Mouse (Mus musculus): ENCODE results near the gene Nelfa. TPM values are rescaled to one million over a fixed set of nuclear protein-coding genes. Genes with fewer than 3 reads are reported as not detected.
"Not testable (repeated sequence)": the region's sequence is repeated elsewhere in the genome, so short reads cannot be mapped to it uniquely, and the experiment has no call there.

The Nelfa gene
- 42.7 and 42.9 TPM in 2 replicates for polyA plus RNA-seq (2016; fragmentation: Nextera tagmentation; extraction: Ambion mirVana)

DNA sequence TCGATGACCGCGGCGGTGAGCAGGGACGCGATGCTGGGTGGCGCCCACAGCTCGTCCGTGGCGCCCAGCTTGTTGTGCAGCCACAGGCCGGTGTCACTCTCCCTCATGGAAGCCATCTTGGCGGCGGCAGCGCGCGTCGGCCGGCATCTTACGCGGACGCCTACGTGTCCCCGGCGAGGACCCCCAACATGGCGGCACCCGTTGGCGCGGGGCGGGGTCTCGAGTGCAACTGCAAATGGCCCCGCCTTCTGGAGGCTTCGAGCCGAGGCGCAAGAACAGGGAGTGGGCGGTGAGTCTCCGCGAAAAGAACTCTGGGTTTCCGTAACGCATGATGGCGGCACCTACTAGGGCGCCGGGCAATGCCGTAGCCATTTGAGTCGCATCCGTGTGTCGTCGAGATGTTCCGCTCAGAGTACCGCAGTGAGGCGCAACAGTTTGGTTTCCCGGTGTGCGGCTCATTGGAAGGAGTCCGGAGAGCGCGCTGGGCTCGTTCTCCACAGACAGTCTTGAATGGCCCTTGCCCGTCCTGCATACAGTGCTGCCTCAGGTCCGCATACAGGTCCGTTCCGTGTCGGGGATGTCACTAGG, at the start of gene Nelfa:
TSS of gene Nelfa (minus strand) at position 294 of the 588 bp plus-strand sequence.
- H3K9me3 ChIP-seq (replicated peaks) = peaks cover 22% of the 10 kb centered on the region
- peak within 1 kb of the TSS; percentile 94 for H3K4me3 ChIP-seq
- peak within 1 kb of the TSS; percentile 94 for H3K27ac ChIP-seq
- peaks cover 44% of the 10 kb centered on the region for H3K36me3 ChIP-seq
- no peaks in the 10 kb centered on the region for H3K27me3 ChIP-seq (replicated peaks)
- peak within 1 kb of the TSS; percentile 70 for H3K4me2 ChIP-seq
- H3K4me1 ChIP-seq = peaks cover 39% of the 10 kb centered on the region
- peak; percentile 92 for ATAC-seq
- WGBS (ENCODE audit: insufficient replicate concordance) = under 1% methylated on average over 61 of the region's 61 CpGs
- H3K9ac ChIP-seq = peak within 1 kb of the TSS; percentile 95

- ATAC-seq = peak; percentile 49
- Histone ChIP-seq H3K4me3 (peak within 1 kb of the TSS; percentile 62), H3K4me1 (peaks cover 15% of the 10 kb centered on the region; the same call in 1 of the 2 replicates), H3K36me3 (no peaks in the 10 kb centered on the region), H3K27me3 (replicated peaks) (peaks cover 73% of the 10 kb centered on the region), H3K27ac (no peak within 1 kb of the TSS), H3K9me3 (replicated peaks) (no peaks in the 10 kb centered on the region), H3K9ac (peak within 1 kb of the TSS; percentile 50), H3K4me2 (peak within 1 kb of the TSS; percentile 79)
- 1% methylated on average over 80 of the region's 88 CpGs for WGBS (ENCODE audit: insufficient replicate concordance)
Measured at GRCm38 (mm10) chr5:33983309-33984121, 47.3 kb upstream of the Nelfa start, which contains the start of gene Gm1673. Gene Gm1673, plus strand, starts transcription at chr5:33983433.

DNA sequence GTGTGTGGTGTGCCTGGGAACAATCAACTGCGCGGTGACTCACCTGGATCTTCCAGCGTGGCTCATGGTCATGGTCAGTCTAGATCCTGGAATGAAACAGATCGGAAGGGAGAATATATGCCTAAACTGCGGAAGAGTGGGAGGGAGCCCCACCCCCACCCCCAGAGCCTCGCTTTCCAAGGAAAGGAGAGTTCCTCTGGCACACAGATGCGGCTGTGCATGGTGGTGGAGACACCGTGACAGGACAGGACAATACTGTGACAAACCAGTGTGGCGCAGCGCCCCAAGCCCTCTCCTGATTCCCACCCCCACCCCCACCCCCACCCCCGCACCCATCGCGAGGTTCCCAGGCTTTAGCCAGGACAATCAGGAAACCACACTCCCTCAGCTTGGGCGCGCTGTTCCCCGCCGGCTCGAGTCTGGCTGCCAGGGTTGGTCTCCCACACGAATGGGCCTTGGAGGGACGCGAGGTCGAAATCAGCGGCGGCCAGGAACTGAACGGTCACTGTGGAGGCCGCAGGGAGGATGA, 46.6 kb upstream of the Nelfa start:
- 6% methylated on average over 26 of the region's 26 CpGs for WGBS (ENCODE audit: insufficient replicate concordance)
- Histone ChIP-seq H3K4me2 (peak overlapping the region; percentile 79), H3K9me3 (replicated peaks) (no peaks in the 10 kb centered on the region), H3K4me3 (peak overlapping the region; percentile 62), H3K36me3 (no peaks in the 10 kb centered on the region), H3K27ac (no peak overlapping the region), H3K4me1 (peaks cover 15% of the 10 kb centered on the region; the same call in 1 of the 2 replicates), H3K9ac (no peak overlapping the region), H3K27me3 (replicated peaks) (peaks cover 73% of the 10 kb centered on the region)
- ATAC-seq = no peak

- ATAC-seq = no peak
- no peaks in the 10 kb centered on the region for H3K4me1 ChIP-seq
- peaks cover 8% of the 10 kb centered on the region for H3K27me3 ChIP-seq (replicated peaks)
- H3K4me2 ChIP-seq = no peak overlapping the region
- no peak overlapping the region for H3K9ac ChIP-seq
- H3K9me3 ChIP-seq (replicated peaks) = no peaks in the 10 kb centered on the region
- no peak overlapping the region for H3K27ac ChIP-seq
- no peaks in the 10 kb centered on the region for H3K36me3 ChIP-seq
- 21% methylated on average over 3 of the region's 3 CpGs for WGBS (ENCODE audit: insufficient replicate concordance)
- no peak overlapping the region for H3K4me3 ChIP-seq
Measured at GRCm38 (mm10) chr5:33976267-33976666, 40.1 kb upstream of the Nelfa start.

- no peaks in the 10 kb centered on the region for H3K4me1 ChIP-seq
- WGBS (ENCODE audit: insufficient replicate concordance) = 46% methylated on average over 2 of the region's 2 CpGs
Measured at GRCm38 (mm10) chr5:33974736-33975135, 38.5 kb upstream of the Nelfa start.

DNA sequence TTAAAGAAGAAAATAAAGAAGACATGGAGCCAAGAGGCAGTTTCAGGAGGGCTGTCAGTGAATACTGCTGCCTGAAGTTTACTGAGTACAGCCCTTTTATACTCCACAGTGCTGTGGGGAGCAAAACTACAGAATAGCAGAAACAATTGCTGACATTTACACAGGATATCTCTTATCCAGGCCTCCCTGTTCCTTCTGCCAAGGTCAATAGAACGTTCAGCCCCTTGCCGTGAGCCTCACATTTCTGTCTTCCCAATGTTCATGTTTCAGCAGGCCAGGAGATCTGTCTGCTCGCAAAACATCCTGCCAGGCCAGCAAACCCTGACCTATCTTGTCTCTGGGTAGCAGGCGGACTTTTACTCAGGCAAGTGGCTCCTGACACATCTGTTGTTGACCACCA, 23.2 kb upstream of the Nelfa start:
- Histone ChIP-seq H3K27ac (no peak overlapping the region), H3K4me3 (no peak overlapping the region)
- 59% methylated on average over 4 of the region's 4 CpGs for WGBS (ENCODE audit: insufficient replicate concordance)

More at GRCm38 (mm10) chr5:33974736-33975135, 38.5 kb upstream of the Nelfa start:
- no peak overlapping the region for H3K27ac ChIP-seq
- H3K27me3 ChIP-seq (replicated peaks) = no peaks in the 10 kb centered on the region
- no peaks in the 10 kb centered on the region for H3K36me3 ChIP-seq
- ATAC-seq = no peak
- no peak overlapping the region for H3K9ac ChIP-seq
- no peak overlapping the region for H3K4me2 ChIP-seq
- H3K9me3 ChIP-seq (replicated peaks) = no peaks in the 10 kb centered on the region
- H3K4me3 ChIP-seq = no peak overlapping the region

GRCm38 (mm10) chr5:33955868-33956267, 19.7 kb upstream of the Nelfa start:
- H3K9me3 ChIP-seq (replicated peaks) = peaks cover 24% of the 10 kb centered on the region
- H3K27ac ChIP-seq = no peak overlapping the region
- no peak overlapping the region for H3K4me2 ChIP-seq
- WGBS (ENCODE audit: insufficient replicate concordance) = 81% methylated on average over 4 of the region's 4 CpGs
- H3K9ac ChIP-seq = no peak overlapping the region
- H3K4me3 ChIP-seq = no peak overlapping the region
- no peak for ATAC-seq
- no peaks in the 10 kb centered on the region for H3K27me3 ChIP-seq (replicated peaks)
- no peaks in the 10 kb centered on the region for H3K36me3 ChIP-seq
- no peaks in the 10 kb centered on the region for H3K4me1 ChIP-seq

More for the DNA sequence above, 23.2 kb upstream of the Nelfa start:
- ATAC-seq = no peak
- no peaks in the 10 kb centered on the region for H3K36me3 ChIP-seq
- H3K9ac ChIP-seq = no peak overlapping the region
- H3K4me2 ChIP-seq = no peak overlapping the region
- H3K4me1 ChIP-seq = no peaks in the 10 kb centered on the region
- no peaks in the 10 kb centered on the region for H3K27me3 ChIP-seq (replicated peaks)
- H3K9me3 ChIP-seq (replicated peaks) = peaks cover 11% of the 10 kb centered on the region

GRCm38 (mm10) chr5:33954354-33954753, 18.1 kb upstream of the Nelfa start:
- Histone ChIP-seq H3K9me3 (replicated peaks) (peaks cover 24% of the 10 kb centered on the region), H3K9ac (no peak overlapping the region), H3K4me3 (no peak overlapping the region), H3K4me1 (no peaks in the 10 kb centered on the region), H3K27ac (no peak overlapping the region), H3K36me3 (no peaks in the 10 kb centered on the region), H3K4me2 (no peak overlapping the region), H3K27me3 (replicated peaks) (no peaks in the 10 kb centered on the region)
- ATAC-seq = no peak
- 29% methylated on average over 10 of the region's 10 CpGs for WGBS (ENCODE audit: insufficient replicate concordance)

DNA sequence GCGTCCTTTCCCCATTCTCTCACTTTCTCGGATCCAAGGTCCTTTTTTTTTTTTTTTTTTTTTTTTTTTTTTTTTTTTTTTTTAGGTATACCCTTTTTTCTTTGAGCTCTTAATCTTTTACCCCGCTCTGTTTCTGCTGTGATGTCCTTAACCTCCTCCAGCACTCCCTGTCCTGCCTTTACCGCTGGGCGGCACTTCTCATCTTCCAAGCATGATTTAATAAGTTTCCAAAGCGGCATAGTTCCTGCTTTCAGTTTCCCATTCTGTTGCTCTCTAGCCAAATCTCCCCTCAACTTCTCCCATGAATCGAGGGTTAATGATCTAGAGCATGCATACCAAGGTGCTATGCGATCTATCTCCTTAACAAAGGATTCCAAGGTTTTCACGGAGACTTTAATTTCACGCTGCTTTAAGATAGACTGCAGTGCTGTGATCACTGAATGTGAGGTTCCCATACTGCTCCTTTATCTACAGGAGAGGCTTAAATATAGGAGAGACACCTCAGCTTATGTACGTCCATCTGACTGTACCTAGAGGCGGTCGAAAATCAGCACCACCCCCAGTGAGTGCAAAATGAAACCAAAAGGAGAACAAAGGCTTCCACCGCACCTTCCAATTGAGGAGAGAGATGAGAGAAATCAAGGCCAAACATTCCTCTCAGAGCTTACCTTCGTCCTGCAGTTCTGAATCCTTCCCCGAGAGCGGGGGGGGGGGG, 17.4 kb upstream of the Nelfa start:
- Histone ChIP-seq H3K27me3 (replicated peaks) (no peaks in the 10 kb centered on the region), H3K27ac (no peak overlapping the region), H3K9ac (no peak overlapping the region), H3K4me2 (no peak overlapping the region), H3K36me3 (no peaks in the 10 kb centered on the region), H3K4me3 (no peak overlapping the region), H3K4me1 (no peaks in the 10 kb centered on the region), H3K9me3 (replicated peaks) (peaks cover 24% of the 10 kb centered on the region)
- no peak for ATAC-seq
- 78% methylated on average over 17 of the region's 17 CpGs for WGBS (ENCODE audit: insufficient replicate concordance)

GRCm38 (mm10) chr5:33948314-33948713, 12.1 kb upstream of the Nelfa start:
- no peaks in the 10 kb centered on the region for H3K36me3 ChIP-seq
- H3K9me3 ChIP-seq (replicated peaks) = peaks cover 25% of the 10 kb centered on the region
- no peaks in the 10 kb centered on the region for H3K4me1 ChIP-seq
- WGBS (ENCODE audit: insufficient replicate concordance) = 80% methylated on average over 4 of the region's 4 CpGs
- no peak overlapping the region for H3K27ac ChIP-seq
- no peak overlapping the region for H3K4me3 ChIP-seq
- H3K4me2 ChIP-seq = no peak overlapping the region
- H3K27me3 ChIP-seq (replicated peaks) = no peaks in the 10 kb centered on the region
- ATAC-seq = no peak
- no peak overlapping the region for H3K9ac ChIP-seq

- H3K4me3 ChIP-seq; H3K9ac ChIP-seq; H3K4me2 ChIP-seq; H3K27me3 ChIP-seq (replicated peaks); H3K4me1 ChIP-seq; H3K27ac ChIP-seq; H3K36me3 ChIP-seq; ATAC-seq: not testable (repeated sequence)
- peaks cover 24% of the 10 kb centered on the region for H3K9me3 ChIP-seq (replicated peaks)
- WGBS (ENCODE audit: insufficient replicate concordance) = 77% methylated on average over 16 of the region's 16 CpGs
Measured at GRCm38 (mm10) chr5:33947035-33947434, 10.8 kb upstream of the Nelfa start.
